ENCODE assay signal across 20 mouse cellular contexts in the genomic region with DNA sequence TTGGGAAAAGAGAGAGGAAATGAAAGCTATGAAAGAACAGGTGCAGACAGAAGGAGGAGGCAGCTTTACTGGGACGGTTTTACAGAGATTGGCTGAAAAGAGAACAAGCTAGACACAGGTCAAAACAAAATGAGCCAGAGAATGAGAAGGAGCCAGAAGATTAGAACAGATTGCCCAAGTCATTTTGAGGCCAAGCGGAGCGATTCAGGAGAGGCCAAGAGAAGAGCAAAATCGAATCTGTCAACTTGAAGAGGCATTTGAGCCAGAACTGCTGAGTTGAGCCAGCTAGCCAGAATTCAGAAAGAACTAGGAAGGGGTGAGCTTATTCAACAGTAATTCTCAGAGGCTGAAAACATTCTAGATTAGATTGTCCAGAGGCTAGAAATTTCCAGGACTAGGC.
"Had no signal": no experiment of that assay in that cellular context is flagged by ENCODE, and none has a peak within 500 bp of the region (broad histone marks: within the 10 kb centered on the region; RNA-seq: fewer than 3 reads in every experiment).

No protein-coding gene starts in this region.

- H3K4me3 ChIP-seq: layer of hippocampus, adult 2 months; limb, embryonic 10.5 days; limb, embryonic 13.5 days; megakaryocyte, embryonic 14.5 days; neural tube, embryonic 12.5 days; neural tube, embryonic 15.5 days had no signal

- H3K4me1 ChIP-seq: neural tube, embryonic 12.5 days; neural tube, embryonic 15.5 days had no signal

- H3K27ac ChIP-seq: kidney, postnatal 0 days; layer of hippocampus, adult 2 months; limb, embryonic 10.5 days; limb, embryonic 13.5 days; liver, embryonic 14.5 days; neural tube, embryonic 12.5 days; neural tube, embryonic 15.5 days had no signal

- H3K36me3 ChIP-seq: limb, embryonic 13.5 days; neural tube, embryonic 12.5 days; neural tube, embryonic 15.5 days had no signal

- H3K27me3 ChIP-seq: limb, embryonic 13.5 days; megakaryocyte, embryonic 14.5 days; neural tube, embryonic 12.5 days; neural tube, embryonic 15.5 days had no signal

- DNase-seq: kidney, adult 2 months; kidney, postnatal 25 days; layer of hippocampus, adult 9-11 months; liver; liver, postnatal 0 days; lung, embryonic 14.5 days; midbrain, embryonic 14.5 days; right cerebral cortex, adult 18-20 months; right cerebral cortex, postnatal 14 days; right cerebral cortex, postnatal 4 days; thymus, adult 18-20 months; thymus, postnatal 36 days had no signal

- H3K9me3 ChIP-seq: limb, embryonic 10.5 days; limb, embryonic 13.5 days; megakaryocyte, embryonic 14.5 days; neural tube, embryonic 12.5 days; neural tube, embryonic 15.5 days had no signal
